10 mouse cellular contexts compared by ENCODE assay signal in the genomic region with DNA sequence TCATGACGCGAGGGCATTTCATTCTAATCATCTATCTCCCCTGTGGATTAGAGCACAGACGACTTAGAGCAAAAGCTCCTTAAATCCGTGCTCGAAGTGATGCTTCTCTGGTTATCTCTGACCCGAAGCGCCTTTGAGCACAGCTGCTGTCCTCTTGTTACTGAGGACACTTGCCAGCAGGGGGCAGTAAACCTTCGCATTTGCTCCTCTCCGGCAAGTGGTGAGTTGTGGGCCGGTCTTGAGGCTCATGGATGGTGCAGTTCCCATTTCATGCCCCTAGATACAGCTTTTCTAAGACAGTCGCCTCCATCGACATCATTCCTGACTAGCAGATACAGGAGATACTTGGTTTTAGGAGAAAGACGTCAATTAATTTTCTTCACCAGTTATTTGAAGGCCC. TPM values are rescaled to one million over a fixed set of nuclear protein-coding genes. Genes with fewer than 3 reads are reported as not detected.
DNase-seq lines count a peak whose midpoint lies in the region; ATAC-seq and TF ChIP-seq lines count a peak whose summit lies in the region.
"Had no signal": no experiment of that assay in that cellular context is flagged by ENCODE, and none has a peak within 500 bp of the region (broad histone marks: within the 10 kb centered on the region; RNA-seq: fewer than 3 reads in every experiment).

No protein-coding gene starts in this region.

- peak; percentile 58 for DNase-seq in adrenal gland, adult 2 months
- peak; percentile 88 for DNase-seq in embryo, embryonic 10.5 days (ENCODE audit: low spot score)
- DNase-seq in kidney, postnatal 4 days = peak; percentile 81 to 83
- DNase-seq in lung, embryonic 14.5 days = peak; percentile 85
- DNase-seq in ovary, postnatal 36 days (ENCODE audit: low spot score) = peak; percentile 67
- peak; percentile 70 for DNase-seq in urinary bladder, postnatal 14 days (ENCODE audit: low spot score)

- no peak overlapping the region for H3K27ac ChIP-seq in lung, embryonic 14.5 days (ENCODE audit: low read depth)

- no peaks in the 10 kb centered on the region for H3K79me3 ChIP-seq in C2C12 (ENCODE audit: low read depth)

- no peak overlapping the region for H3K9ac ChIP-seq in lung, embryonic 14.5 days

- no peaks in the 10 kb centered on the region for H3K4me1 ChIP-seq in lung, embryonic 14.5 days (ENCODE audit: insufficient read depth)

- 16% methylated on average over 13 of the region's 13 CpGs for WGBS in lung, embryonic 14.5 days

- no peaks in the 10 kb centered on the region for H3K79me2 ChIP-seq in C2C12 (ENCODE audit: control insufficient read depth, insufficient read depth)

- H3K36me3 ChIP-seq in C2C12 (ENCODE audit: control insufficient read depth, insufficient read depth) = no peaks in the 10 kb centered on the region
- H3K36me3 ChIP-seq in lung, embryonic 14.5 days (ENCODE audit: insufficient read depth) = no peaks in the 10 kb centered on the region

- H3K27me3 ChIP-seq in C2C12 (ENCODE audit: control insufficient read depth, insufficient read depth, insufficient read length) = no peaks in the 10 kb centered on the region
- H3K27me3 ChIP-seq in lung, embryonic 14.5 days (ENCODE audit: insufficient read depth, low read length) = no peaks in the 10 kb centered on the region

- TF ChIP-seq CTCF in C2C12 (IDR thresholded peaks at IDR 0.05; ENCODE audit: control insufficient read depth, insufficient read depth, insufficient read length) = peak; percentile 59
- TF ChIP-seq CTCF in lung, embryonic 14.5 days (IDR thresholded peaks at IDR 0.05; ENCODE audit: low read depth) = peak; percentile 86

- ATAC-seq in granulocyte monocyte progenitor cell, adult 5-6 weeks (replicated peaks; ENCODE audit: poor library complexity, severe bottlenecking) = peak; percentile 90
- ATAC-seq in lung, embryonic 14.5 days (ENCODE audit: insufficient read depth) = peak; percentile 54; the same call in 1 of the 2 replicates

- no peak overlapping the region for H3K4me2 ChIP-seq in lung, embryonic 14.5 days

- no peaks in the 10 kb centered on the region for H3K9me3 ChIP-seq in lung, embryonic 14.5 days (ENCODE audit: low read depth, low read length)

- H3ac ChIP-seq in C2C12 (ENCODE audit: control insufficient read depth, insufficient read length, low read depth) = no peak overlapping the region

- no peak overlapping the region for H3K4me3 ChIP-seq in C2C12 (ENCODE audit: insufficient read depth, poor library complexity, severe bottlenecking)
- H3K4me3 ChIP-seq in lung, embryonic 14.5 days (ENCODE audit: low read depth, low read length) = no peak overlapping the region

TF ChIP-seq in C2C12, 6 proteins besides CTCF, POLR2A, EP300 and RAD21:
- no peak for TF ChIP-seq FOSL1 (IDR thresholded peaks at IDR 0.05; ENCODE audit: insufficient read depth, low read length, poor library complexity, severe bottlenecking)
- TF ChIP-seq MYOD1 (IDR thresholded peaks at IDR 0.05; ENCODE audit: control insufficient read depth, insufficient read length, low read depth) = no peak
- no peak for TF ChIP-seq MYOG (IDR thresholded peaks at IDR 0.05; ENCODE audit: control insufficient read depth, extremely low read depth, insufficient read length)
- no peak for TF ChIP-seq USF1 (IDR thresholded peaks at IDR 0.05; ENCODE audit: low read depth)
- no peak for TF ChIP-seq MAX (IDR thresholded peaks at IDR 0.05)
- no peak for TF ChIP-seq CEBPB (IDR thresholded peaks at IDR 0.05; ENCODE audit: low read depth)

RNA-seq across cellular contexts. Expression of a gene that starts 16.8 kb away (rescaled TPM):
- polyA plus RNA-seq in C2C12 (2012; fragmentation: generic; extraction: Trizol) = not detected
- total RNA-seq in adrenal gland, adult 2 months (2021) = not detected
- not detected in 2 replicates for polyA plus RNA-seq in adrenal gland, adult 2 months (2012; rRNA removed)
- not detected in 2 replicates for total RNA-seq in granulocyte monocyte progenitor cell, adult 5-6 weeks (2014; fragmentation: Nextera tagmentation)
- not detected in 2 replicates for total RNA-seq in granulocyte monocyte progenitor cell, adult 5-6 weeks (2017)
- not detected in 2 replicates for polyA plus RNA-seq in lung, embryonic 14.5 days (2014; fragmentation: Nextera tagmentation; extraction: Ambion mirVana)
- polyA plus RNA-seq: gonadal fat pad, adult 2 months; stomach, embryonic 14.5 days had no signal
